Mouse (Mus musculus): ENCODE results near the gene Snta1.

GRCm38 (mm10) chr2:154454099-154454498 lies 46.2 kb upstream of the Snta1 start:
- TF ChIP-seq POLR2A (IDR thresholded peaks at IDR 0.05; ENCODE audit: low read depth, low read length) (no peak), CTCF (IDR thresholded peaks at IDR 0.05; ENCODE audit: extremely low read depth, insufficient read length, insufficient replicate concordance, low read depth, low read length) (no peak)

Data from small intestine, adult 2 months (tissue).